Comparison of ENCODE assay signal across 17 mouse cellular contexts in the genomic region with DNA sequence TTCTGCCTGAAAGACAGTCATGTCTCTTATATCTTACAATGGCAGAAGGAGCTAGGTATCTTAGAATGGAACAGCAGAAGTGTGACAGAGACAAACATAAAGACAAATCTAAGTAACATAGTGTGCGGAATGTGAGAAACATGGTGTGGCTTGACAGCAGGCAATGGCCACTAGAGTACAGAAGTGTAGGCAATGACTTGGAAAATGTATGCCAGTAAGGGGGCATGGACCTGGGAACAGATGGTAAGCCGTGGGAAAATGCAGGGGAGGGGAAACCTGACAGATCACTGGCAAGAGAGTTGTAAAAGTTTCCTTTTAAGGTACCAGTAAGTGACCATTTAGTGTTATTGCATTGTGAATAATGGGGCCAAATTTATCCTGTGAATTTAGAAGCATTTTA.
"Had no signal": no experiment of that assay in that cellular context is flagged by ENCODE, and none has a peak within 500 bp of the region (broad histone marks: within the 10 kb centered on the region; RNA-seq: fewer than 3 reads in every experiment).

No protein-coding gene starts in this region.

- ATAC-seq: inflammation-experienced regulatory T-cells, adult 6 months; liver, embryonic 12.5 days; midbrain, embryonic 15.5 days had no signal

- H3K4me3 ChIP-seq: layer of hippocampus, adult 2 months; left cerebral cortex, adult 2 months; limb, embryonic 15.5 days; liver, embryonic 12.5 days; megakaryocyte, embryonic 14.5 days; midbrain, embryonic 15.5 days; neural tube, embryonic 12.5 days had no signal

- H3K27me3 ChIP-seq: limb, embryonic 15.5 days; liver, embryonic 12.5 days; megakaryocyte, embryonic 14.5 days; midbrain, embryonic 15.5 days; neural tube, embryonic 12.5 days had no signal

- H3K9ac ChIP-seq: limb, embryonic 15.5 days; liver, embryonic 12.5 days; lung, embryonic 14.5 days; midbrain, embryonic 15.5 days; neural tube, embryonic 12.5 days had no signal

- DNase-seq: kidney, adult 11 months; kidney, adult 9 months; kidney, postnatal 10 days; kidney, postnatal 4 days; lung, embryonic 14.5 days; lung, postnatal 10 days; thymus, postnatal 4 days had no signal

- H3K4me2 ChIP-seq: limb, embryonic 15.5 days; liver, embryonic 12.5 days; lung, embryonic 14.5 days; midbrain, embryonic 11.5 days; midbrain, embryonic 15.5 days; neural tube, embryonic 12.5 days had no signal

- H3K36me3 ChIP-seq: limb, embryonic 15.5 days; liver, embryonic 12.5 days; midbrain, embryonic 15.5 days; neural tube, embryonic 12.5 days had no signal

- H3K9me3 ChIP-seq: limb, embryonic 15.5 days; liver, embryonic 12.5 days; megakaryocyte, embryonic 14.5 days; midbrain, embryonic 15.5 days; neural tube, embryonic 12.5 days had no signal

- H3K4me1 ChIP-seq: limb, embryonic 15.5 days; liver, embryonic 12.5 days; megakaryocyte, embryonic 14.5 days; midbrain, embryonic 15.5 days; neural tube, embryonic 12.5 days had no signal

- H3K27ac ChIP-seq: layer of hippocampus, adult 2 months; limb, embryonic 15.5 days; liver, embryonic 12.5 days; macrophage; midbrain, embryonic 15.5 days; neural tube, embryonic 12.5 days had no signal
